Mouse (Mus musculus): ENCODE results near the gene Slc5a11. TPM values are rescaled to one million over a fixed set of nuclear protein-coding genes. Genes with fewer than 3 reads are reported as not detected.

Gene Slc5a11
- total and polyA plus RNA-seq, 3 experiments: not detected

GRCm38 (mm10) chr7:123184891-123185290, 29.7 kb upstream of the Slc5a11 start:
- Histone ChIP-seq H3K9me3 (replicated peaks) (no peaks in the 10 kb centered on the region), H3K4me3 (ENCODE audit: low read depth, low read length) (no peak overlapping the region), H3K36me3 (replicated peaks) (peaks cover 98% of the 10 kb centered on the region), H3K27me3 (ENCODE audit: insufficient read depth, low read length) (no peaks in the 10 kb centered on the region), H3K4me1 (ENCODE audit: insufficient read depth, low read depth, low read length) (no peaks in the 10 kb centered on the region)
- no peak for ATAC-seq (ENCODE audit: extremely low read depth, insufficient number of reproducible peaks, low FRiP score, poor library complexity, severe bottlenecking)
- no peak for TF ChIP-seq POLR2AphosphoS5 (IDR thresholded peaks at IDR 0.05; ENCODE audit: insufficient replicate concordance, low read depth, low read length)
- no peak for TF ChIP-seq TAL1 (conservative IDR thresholded peaks at IDR 0.05; ENCODE audit: low read depth, low read length)
- no peak for TF ChIP-seq GATA2 (IDR thresholded peaks at IDR 0.05; ENCODE audit: borderline replicate concordance, low read depth, low read length)
- no peak for TF ChIP-seq CTCF (IDR thresholded peaks at IDR 0.05; ENCODE audit: low read depth, low read length)
- no peak for TF ChIP-seq GATA1 (IDR thresholded peaks at IDR 0.05; ENCODE audit: borderline replicate concordance, low read length)
- no peak for DNase-seq (ENCODE audit: low spot score)

DNA sequence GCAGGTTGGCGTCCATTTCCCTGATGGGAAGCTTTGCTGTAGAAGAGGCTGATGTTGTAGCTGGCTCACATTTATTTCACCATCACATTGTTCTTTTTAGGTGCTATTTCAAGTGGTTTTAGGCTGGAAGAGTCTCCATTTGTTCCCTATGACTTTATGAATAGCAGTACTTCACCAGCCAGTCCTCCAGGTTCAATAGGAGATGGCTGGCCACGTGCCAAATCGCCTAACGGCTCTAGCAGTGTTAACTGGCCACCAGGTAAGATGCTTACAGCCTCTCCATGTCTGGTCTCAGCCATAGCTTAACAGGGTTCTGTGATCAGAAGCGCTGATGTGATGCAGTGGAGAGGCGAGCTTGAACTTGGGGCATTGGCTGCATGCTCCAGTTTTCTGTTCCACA, 28.1 kb upstream of the Slc5a11 start:
- no peaks in the 10 kb centered on the region for H3K9me3 ChIP-seq (replicated peaks)
- ATAC-seq (ENCODE audit: extremely low read depth, insufficient number of reproducible peaks, low FRiP score, poor library complexity, severe bottlenecking): no peak
- no peaks in the 10 kb centered on the region; the same call in 1 of the 2 replicates for H3K4me1 ChIP-seq (ENCODE audit: insufficient read depth, low read depth, low read length)
- peaks cover 98% of the 10 kb centered on the region for H3K36me3 ChIP-seq (replicated peaks)
- H3K4me3 ChIP-seq (ENCODE audit: low read depth, low read length): no peak overlapping the region
- TF ChIP-seq TAL1 (conservative IDR thresholded peaks at IDR 0.05; ENCODE audit: low read depth, low read length): no peak
- TF ChIP-seq CTCF (IDR thresholded peaks at IDR 0.05; ENCODE audit: low read depth, low read length): no peak
- TF ChIP-seq GATA2 (IDR thresholded peaks at IDR 0.05; ENCODE audit: borderline replicate concordance, low read depth, low read length): no peak
- no peak for TF ChIP-seq POLR2AphosphoS5 (IDR thresholded peaks at IDR 0.05; ENCODE audit: insufficient replicate concordance, low read depth, low read length)
- TF ChIP-seq GATA1 (IDR thresholded peaks at IDR 0.05; ENCODE audit: borderline replicate concordance, low read length): no peak
- DNase-seq (ENCODE audit: low spot score): no peak
- H3K27me3 ChIP-seq (ENCODE audit: insufficient read depth, low read length): no peaks in the 10 kb centered on the region

- H3K4me1 ChIP-seq (ENCODE audit: insufficient read depth, low read depth, low read length): no peaks in the 10 kb centered on the region; the same call in 1 of the 2 replicates
- ATAC-seq (ENCODE audit: extremely low read depth, insufficient number of reproducible peaks, low FRiP score, poor library complexity, severe bottlenecking) (no peak), DNase-seq (ENCODE audit: low spot score) (no peak)
- H3K4me3 ChIP-seq (ENCODE audit: low read depth, low read length): no peak overlapping the region
- H3K9me3 ChIP-seq (replicated peaks): no peaks in the 10 kb centered on the region
- peaks cover 98% of the 10 kb centered on the region for H3K36me3 ChIP-seq (replicated peaks)
- TF ChIP-seq TAL1 (conservative IDR thresholded peaks at IDR 0.05; ENCODE audit: low read depth, low read length): no peak
- TF ChIP-seq GATA1 (IDR thresholded peaks at IDR 0.05; ENCODE audit: borderline replicate concordance, low read length): no peak
- TF ChIP-seq POLR2AphosphoS5 (IDR thresholded peaks at IDR 0.05; ENCODE audit: insufficient replicate concordance, low read depth, low read length): no peak
- TF ChIP-seq CTCF (IDR thresholded peaks at IDR 0.05; ENCODE audit: low read depth, low read length): no peak
- TF ChIP-seq GATA2 (IDR thresholded peaks at IDR 0.05; ENCODE audit: borderline replicate concordance, low read depth, low read length): no peak
- H3K27me3 ChIP-seq (ENCODE audit: insufficient read depth, low read length): no peaks in the 10 kb centered on the region
Measured at GRCm38 (mm10) chr7:123187246-123187645, 27.3 kb upstream of the Slc5a11 start.

DNA sequence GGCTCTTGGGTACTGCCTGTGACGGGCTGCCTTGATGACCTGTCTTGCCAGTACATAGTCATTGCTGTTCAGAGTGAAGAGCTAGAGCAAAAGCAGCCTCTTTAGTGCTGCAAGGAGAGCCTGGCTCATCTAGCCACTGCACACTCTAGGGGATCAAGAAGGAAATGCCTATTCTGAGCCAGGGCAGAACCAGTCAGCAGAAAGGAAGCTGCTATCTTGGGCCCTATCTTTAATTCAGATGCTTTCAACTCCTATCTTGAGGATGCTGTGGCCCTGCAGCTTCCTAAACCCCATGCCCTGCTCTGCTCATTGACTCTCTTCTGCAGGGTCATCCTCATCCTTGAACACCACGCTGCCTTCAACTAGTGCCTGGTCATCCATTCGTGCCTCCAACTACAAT, 26.1 kb upstream of the Slc5a11 start:
- H3K9me3 ChIP-seq (replicated peaks): no peaks in the 10 kb centered on the region
- H3K4me1 ChIP-seq (ENCODE audit: insufficient read depth, low read depth, low read length): no peaks in the 10 kb centered on the region; the same call in 1 of the 2 replicates
- no peak overlapping the region for H3K4me3 ChIP-seq (ENCODE audit: low read depth, low read length)
- H3K36me3 ChIP-seq (replicated peaks): peaks cover 98% of the 10 kb centered on the region
- TF ChIP-seq TAL1 (conservative IDR thresholded peaks at IDR 0.05; ENCODE audit: low read depth, low read length) (no peak), GATA1 (IDR thresholded peaks at IDR 0.05; ENCODE audit: borderline replicate concordance, low read length) (no peak), GATA2 (IDR thresholded peaks at IDR 0.05; ENCODE audit: borderline replicate concordance, low read depth, low read length) (no peak), CTCF (IDR thresholded peaks at IDR 0.05; ENCODE audit: low read depth, low read length) (no peak), POLR2AphosphoS5 (IDR thresholded peaks at IDR 0.05; ENCODE audit: insufficient replicate concordance, low read depth, low read length) (no peak)
- ATAC-seq (ENCODE audit: extremely low read depth, insufficient number of reproducible peaks, low FRiP score, poor library complexity, severe bottlenecking) (no peak), DNase-seq (ENCODE audit: low spot score) (no peak)
- no peaks in the 10 kb centered on the region for H3K27me3 ChIP-seq (ENCODE audit: insufficient read depth, low read length)

- H3K9me3 ChIP-seq (replicated peaks): no peaks in the 10 kb centered on the region
- H3K36me3 ChIP-seq (replicated peaks): peaks cover 92% of the 10 kb centered on the region
- no peaks in the 10 kb centered on the region; the same call in 1 of the 2 replicates for H3K4me1 ChIP-seq (ENCODE audit: insufficient read depth, low read depth, low read length)
- no peaks in the 10 kb centered on the region for H3K27me3 ChIP-seq (ENCODE audit: insufficient read depth, low read length)
- DNase-seq (ENCODE audit: low spot score): no peak
- no peak for ATAC-seq (ENCODE audit: extremely low read depth, insufficient number of reproducible peaks, low FRiP score, poor library complexity, severe bottlenecking)
- no peak for TF ChIP-seq GATA2 (IDR thresholded peaks at IDR 0.05; ENCODE audit: borderline replicate concordance, low read depth, low read length)
- TF ChIP-seq GATA1 (IDR thresholded peaks at IDR 0.05; ENCODE audit: borderline replicate concordance, low read length): no peak
- no peak for TF ChIP-seq POLR2AphosphoS5 (IDR thresholded peaks at IDR 0.05; ENCODE audit: insufficient replicate concordance, low read depth, low read length)
- no peak for TF ChIP-seq TAL1 (conservative IDR thresholded peaks at IDR 0.05; ENCODE audit: low read depth, low read length)
- no peak for TF ChIP-seq CTCF (IDR thresholded peaks at IDR 0.05; ENCODE audit: low read depth, low read length)
- no peak overlapping the region for H3K4me3 ChIP-seq (ENCODE audit: low read depth, low read length)
Measured at GRCm38 (mm10) chr7:123189762-123190161, 24.8 kb upstream of the Slc5a11 start.

- Histone ChIP-seq H3K36me3 (replicated peaks) (peaks cover 88% of the 10 kb centered on the region), H3K4me3 (ENCODE audit: low read depth, low read length) (no peak overlapping the region), H3K9me3 (replicated peaks) (no peaks in the 10 kb centered on the region), H3K4me1 (ENCODE audit: insufficient read depth, low read depth, low read length) (no peaks in the 10 kb centered on the region; the same call in 1 of the 2 replicates), H3K27me3 (ENCODE audit: insufficient read depth, low read length) (no peaks in the 10 kb centered on the region)
- ATAC-seq (ENCODE audit: extremely low read depth, insufficient number of reproducible peaks, low FRiP score, poor library complexity, severe bottlenecking) (no peak), DNase-seq (ENCODE audit: low spot score) (no peak)
- TF ChIP-seq POLR2AphosphoS5 (IDR thresholded peaks at IDR 0.05; ENCODE audit: insufficient replicate concordance, low read depth, low read length) (no peak), GATA1 (IDR thresholded peaks at IDR 0.05; ENCODE audit: borderline replicate concordance, low read length) (no peak), TAL1 (conservative IDR thresholded peaks at IDR 0.05; ENCODE audit: low read depth, low read length) (no peak), CTCF (IDR thresholded peaks at IDR 0.05; ENCODE audit: low read depth, low read length) (no peak), GATA2 (IDR thresholded peaks at IDR 0.05; ENCODE audit: borderline replicate concordance, low read depth, low read length) (no peak)
Measured at GRCm38 (mm10) chr7:123191731-123192130, 22.8 kb upstream of the Slc5a11 start.
